Mouse (Mus musculus) cerebellum, postnatal 10 days (tissue): Measurements from ENCODE around the gene Tmem163.

Source experiments
- DNase-seq, 2 experiments: peaks; one replicate each; pipeline ENCODE4 v3.0.0; 2021; ENCODE audit warnings: mixed read lengths in 2 of 2

The Tmem163 gene

DNA sequence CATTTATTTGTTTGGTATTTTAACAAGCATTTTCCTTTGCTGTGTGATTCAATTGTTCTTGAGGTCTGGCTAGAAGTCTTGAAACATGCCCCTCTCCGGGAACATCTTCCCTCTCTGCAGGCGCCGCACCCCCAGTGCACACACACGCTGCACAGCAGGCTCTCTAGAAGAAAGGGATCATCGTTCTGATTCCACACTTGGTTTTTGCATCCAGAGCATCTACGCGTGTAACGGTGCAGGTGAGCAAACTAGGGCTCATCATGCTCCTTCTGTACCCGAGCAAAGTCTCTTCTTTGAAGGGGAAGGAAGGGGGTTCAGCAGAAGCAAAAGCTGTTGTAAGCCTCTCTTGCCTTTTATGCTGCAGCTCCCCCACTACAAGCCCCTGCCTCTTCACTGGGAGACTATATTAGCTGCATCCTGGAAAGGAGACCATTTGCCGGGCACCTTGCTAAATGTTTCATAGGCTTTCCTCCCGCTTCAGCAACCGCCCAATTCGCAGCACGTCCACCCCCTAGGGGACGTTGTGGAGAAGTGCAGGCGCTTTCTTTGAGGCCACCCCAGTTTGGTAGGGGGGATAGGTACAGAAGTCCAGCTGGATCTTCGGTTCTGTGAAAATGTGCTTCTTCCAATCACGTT is at the start of gene Tmem163:
Gene Tmem163 (minus strand): TSS at position 51 of the 636 bp plus-strand sequence.
- DNase-seq, result peak; percentile 77 to 85

DNA sequence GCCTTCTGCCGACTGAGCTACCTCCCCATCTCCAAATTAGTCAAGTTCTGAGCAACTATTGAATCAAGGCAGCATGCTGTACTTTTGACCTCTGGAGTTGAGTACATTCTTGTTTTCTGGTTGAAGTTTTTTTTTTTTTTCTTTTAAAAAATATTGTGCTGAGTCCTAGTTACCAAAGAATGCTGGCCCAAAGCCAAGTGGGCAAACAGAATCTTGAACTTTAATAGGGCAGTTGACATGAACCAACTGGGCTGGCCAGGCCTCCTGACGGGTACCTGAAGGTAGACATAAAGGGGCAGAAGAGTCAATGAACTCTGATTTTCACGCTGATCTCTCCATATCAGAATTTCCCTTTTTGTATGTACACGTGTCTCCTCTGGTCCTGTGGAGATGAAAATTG is 49.7 kb upstream of the Tmem163 start, which contains the start of gene Acmsd:
Gene Acmsd (plus strand): TSS at position 318 of the 400 bp plus-strand sequence.
- DNase-seq, result peak; percentile 5 to 8

DNA sequence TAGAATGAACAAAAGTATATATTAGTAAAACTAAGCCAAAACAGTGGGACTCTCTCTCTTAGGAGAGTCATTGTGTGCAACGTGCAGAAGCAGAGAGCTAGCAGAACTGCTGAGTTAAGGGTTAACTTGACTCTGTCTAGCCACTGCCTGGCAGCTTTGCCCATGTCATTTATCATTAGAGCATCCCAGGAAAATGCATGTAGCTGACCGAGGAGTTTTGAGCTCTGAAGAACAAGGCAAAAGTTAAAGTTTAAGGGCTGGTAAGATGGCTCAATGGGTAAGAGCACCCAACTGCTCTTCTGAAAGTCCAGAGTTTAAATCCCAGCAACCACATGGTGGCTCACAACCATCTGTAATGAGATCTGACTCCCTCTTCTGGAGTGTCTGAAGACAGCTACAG is 44.2 kb upstream of the Tmem163 start:
- DNase-seq, result no peak

DNA sequence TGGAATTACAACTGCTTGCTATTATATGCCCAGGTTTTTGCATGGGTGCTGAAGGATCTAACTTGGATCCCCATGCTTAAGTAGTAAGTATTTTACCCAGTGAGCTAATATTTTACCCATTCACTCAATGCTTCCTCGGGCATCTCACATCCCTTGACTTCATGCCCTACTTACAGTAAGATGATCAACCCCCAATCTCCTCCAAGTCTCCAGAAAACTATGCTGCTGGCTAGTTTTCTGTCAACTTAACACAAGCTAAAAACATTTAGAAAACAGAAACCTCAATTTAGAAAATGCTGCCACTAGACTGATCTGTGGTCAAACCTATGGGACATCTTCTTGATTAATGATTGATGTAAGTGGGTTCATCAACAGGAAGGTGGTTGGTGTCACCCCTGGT is 38.9 kb upstream of the Tmem163 start:
- DNase-seq, result no peak

DNA sequence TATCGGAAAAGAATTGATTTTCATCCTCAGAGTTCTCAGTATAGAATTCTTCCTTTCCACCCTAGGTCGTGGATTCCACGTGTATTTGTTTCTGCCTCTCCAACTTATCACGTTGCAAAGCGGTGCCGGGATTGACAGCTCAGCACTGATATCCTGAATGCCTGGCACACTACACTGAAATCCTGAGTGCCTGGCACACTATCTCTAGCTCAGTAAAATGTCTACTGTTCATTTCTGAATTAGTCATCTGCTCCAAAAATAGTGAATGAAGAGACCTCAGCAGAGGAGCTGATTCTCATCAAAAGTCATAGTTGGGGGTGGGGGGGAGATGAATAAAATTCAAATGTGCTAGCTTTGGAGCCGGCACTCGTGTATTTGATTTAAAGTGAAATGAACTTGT is 37.1 kb upstream of the Tmem163 start:
- no peak for DNase-seq

DNA sequence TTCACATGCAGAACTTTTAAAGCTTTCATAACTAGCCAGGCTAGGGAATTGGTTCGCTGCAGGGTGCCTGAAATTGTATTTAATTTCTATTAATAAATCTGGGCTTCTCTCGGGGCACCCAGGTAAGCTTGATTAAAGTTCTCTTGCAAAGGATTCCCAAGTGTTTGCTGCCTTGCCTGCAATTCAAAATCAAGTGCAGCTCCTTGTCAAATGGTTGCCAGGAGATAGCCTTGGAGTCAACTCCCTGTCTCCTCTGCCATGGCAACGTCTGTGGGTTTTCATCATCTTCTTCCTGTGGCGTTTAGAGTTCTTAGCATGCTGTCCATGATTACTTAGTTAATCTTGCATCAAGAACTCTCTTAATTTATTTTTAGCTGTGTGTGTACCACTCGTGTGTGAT is 26.9 kb upstream of the Tmem163 start:
- DNase-seq, result no peak

DNA sequence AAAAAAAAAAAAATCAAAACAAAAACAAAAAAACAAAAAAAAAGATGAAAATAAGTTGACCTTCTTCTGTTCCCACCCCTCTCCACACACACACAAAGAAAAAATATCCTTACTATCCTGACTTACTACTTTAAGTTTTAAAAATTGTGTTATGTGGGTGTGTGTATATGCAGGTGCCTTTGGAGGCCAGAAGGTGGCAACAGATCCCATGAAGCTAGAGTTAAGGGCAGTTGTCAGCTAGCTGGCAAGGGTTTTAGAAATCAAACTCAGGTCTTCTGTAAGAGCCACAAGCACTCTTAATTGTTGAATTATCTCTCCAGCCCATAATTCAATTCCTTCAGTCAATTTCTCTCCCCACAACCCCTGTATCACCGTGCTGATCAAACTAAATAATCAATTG is 22.8 kb upstream of the Tmem163 start:
- no peak for DNase-seq

DNA sequence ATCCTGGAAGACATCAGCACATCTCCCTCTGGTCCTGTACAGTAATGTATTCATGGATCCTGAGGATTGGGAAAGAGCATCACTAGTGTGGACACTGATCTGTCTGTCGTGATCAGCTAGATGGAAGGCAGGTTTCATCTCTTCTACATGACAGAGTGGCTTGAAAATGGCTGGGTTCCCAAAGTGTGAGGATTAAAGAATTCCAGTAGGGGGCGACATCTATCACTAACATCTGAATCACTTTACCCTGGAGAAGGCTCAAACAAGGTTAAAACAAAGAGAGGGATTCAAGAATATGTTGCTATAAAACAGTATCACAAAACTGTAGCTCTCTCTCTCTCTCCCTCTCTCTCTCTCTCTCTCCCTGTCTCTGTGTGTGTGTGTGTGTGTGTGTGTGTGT is 17.2 kb upstream of the Tmem163 start:
- DNase-seq, result peak; percentile 23 to 63

DNA sequence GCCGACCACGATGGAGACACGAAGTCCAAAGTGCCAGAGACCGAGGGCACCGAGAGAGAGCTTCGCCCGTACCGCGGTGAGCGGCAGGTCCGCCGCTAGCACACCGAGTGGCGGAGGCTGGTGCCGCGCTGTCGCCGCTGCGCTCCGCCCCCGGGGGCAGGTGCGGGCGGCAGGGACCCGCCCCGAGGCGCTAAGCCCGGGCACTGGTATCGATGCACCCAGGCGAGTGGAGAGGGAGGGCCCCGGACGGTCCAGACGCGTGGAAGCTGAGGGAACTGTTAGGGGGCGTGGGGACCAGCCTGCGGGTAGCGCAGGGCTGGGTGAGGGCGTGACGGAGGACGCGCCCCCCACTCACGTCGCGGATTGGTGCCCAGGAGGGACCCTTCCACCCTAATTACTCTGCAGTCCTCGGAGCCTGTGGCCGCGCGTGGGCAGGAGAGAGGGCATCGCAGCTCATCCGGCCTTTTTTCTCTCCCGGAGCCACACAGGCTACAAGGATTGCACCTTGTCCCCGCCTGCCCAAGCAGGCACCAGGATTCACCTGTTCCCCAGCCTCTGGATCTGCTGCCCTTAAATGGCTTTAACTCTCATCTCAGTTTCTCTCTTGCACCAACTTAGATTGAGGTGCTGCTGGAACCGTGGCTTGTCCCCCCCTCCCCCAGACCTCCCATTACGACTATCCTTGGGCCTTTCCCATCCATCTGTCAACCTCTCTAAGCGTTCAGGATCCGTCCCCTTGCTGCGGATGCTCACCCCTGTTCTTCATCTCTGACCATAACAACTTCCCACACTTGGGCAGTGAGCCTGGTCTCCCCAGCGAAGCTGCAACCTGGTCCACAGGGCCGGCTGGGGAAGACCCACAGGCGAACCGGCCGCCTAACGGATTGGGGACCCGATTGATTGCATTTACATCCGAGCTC is 1.4 kb downstream of the Tmem163 start:
- peak; percentile 63 to 64 for DNase-seq

DNA sequence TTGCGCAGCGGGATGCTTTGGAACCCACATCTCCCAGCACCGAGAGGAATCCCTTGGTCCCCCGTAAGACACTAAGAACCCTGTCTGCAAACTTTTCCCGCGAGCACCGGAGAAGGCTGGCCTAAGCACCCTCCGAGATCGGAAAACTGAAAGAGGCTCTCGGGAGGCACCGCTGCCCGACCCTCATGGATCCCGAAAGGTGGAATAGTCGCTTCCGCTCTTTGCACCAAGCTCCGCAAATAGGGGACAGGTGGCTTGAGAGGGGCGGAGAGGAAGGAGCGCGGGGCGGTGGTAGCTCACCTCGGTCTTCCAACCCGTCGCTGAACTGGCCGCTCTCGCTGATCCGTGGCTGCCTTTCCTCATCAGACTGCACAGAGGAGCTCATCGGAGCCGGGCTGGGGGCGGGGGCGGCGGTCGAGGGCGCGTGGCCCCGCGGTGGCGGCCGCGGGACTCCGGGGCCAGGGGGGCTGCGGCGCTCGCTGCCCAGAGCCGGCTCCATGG is 2.2 kb downstream of the Tmem163 start:
- peak; percentile 62 to 74 for DNase-seq

DNA sequence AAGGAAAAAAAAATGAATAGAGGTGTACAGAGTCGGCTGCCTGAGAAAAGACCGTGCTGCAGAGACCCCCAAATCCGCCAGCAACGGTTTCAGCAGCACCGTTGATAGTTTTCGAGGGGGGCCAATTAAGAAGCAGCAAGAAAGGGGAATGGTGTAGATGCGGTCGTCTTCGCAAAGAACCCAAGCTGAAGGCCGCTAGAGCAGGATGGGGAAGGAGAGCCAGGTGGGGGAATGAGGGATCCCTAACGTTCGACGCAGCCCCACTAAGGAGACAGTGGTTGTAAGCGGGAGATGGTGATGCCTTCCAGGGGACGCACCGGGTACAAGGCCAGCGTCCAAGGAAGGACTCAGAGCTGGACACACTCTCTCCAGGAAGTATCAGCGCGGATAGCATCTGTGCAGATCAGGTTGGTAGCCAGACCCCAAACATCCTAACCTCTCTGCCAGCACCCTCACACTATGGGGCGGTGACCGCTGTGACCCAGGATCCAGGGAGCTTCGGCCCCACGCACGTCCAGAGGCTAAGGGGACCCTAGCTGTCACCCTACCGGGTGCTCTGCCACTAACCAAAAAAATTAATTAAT is 2.7 kb downstream of the Tmem163 start:
- DNase-seq, result peak; percentile 36 to 42

DNA sequence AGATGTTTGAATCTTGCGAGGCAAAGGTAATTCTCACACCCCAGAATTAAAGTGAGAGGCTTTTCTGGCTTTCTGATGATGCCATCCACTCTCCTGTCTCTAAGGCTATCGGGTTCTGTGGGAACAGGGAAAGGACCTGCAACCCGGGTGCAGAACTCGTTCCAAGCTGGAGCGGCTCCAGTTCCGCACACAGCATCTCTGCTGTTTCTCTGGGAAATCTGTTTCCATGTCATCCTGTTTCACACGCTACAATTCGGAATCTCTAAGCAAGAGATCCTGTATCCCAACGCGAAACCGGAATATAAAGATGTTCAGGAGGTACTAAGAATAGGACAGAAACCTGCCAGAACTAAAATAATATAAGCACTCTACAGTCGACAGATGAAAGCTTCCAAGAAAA is 3.2 kb downstream of the Tmem163 start:
- peak; percentile 86 for DNase-seq

DNA sequence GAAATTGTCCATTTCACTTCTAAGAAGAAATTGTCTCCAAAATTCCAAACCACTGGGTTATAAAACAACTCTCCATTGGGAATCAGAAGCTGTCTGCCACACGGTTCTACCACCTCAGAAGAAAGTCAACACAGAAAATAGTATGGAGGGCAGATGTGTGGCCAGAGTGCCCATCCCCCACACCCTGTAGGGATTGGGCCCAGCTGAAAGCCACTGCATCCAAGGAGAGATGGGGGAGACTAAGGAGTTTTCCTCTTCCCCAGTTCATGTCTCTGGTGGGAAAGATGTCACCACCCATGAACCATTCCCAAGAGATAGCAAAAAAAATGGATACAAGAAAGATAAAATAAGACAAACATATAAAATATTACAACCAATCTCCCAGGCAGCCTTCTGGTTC is 4.1 kb downstream of the Tmem163 start:
- peak in 1 of 2 experiments; percentile 14 for DNase-seq

DNA sequence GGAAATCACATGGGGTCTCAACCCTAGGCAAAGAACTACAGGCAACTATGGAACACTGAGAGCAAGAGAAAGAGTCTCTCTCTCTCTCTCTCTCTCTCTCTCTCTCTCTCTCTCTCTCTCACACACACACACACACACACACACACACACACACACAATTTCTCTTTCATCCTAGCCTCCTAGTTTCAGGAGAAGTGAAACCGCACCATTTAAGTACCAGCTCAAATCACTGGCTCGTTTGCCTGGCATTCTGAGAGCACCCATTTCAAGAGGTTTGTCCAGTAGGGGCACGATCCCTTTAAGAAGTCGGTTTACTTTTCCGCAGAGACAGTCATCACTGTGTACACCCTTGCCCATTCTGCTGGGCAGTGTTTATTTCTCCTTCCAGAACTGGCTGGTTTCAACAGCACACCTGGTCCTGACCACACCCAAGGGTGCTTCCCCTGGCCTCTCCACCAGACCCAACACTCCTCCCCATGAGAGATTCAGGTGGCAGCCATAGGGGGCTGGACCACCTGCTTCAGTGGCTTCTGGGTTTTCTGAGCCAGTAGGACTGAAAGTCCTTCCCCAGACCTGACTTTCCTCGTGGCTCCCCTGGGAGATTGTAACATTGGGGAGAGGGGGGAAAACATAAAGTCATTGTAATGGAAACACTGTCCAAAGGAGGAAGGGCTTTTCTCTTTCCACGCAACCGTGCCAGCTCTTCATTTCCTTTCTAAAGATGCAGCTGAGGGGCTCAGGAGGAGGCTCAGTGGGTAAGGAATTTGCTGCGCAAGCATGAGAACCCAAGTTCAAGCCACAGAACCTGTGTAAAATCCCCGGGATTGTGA is 5.9 kb downstream of the Tmem163 start:
- no peak for DNase-seq

DNA sequence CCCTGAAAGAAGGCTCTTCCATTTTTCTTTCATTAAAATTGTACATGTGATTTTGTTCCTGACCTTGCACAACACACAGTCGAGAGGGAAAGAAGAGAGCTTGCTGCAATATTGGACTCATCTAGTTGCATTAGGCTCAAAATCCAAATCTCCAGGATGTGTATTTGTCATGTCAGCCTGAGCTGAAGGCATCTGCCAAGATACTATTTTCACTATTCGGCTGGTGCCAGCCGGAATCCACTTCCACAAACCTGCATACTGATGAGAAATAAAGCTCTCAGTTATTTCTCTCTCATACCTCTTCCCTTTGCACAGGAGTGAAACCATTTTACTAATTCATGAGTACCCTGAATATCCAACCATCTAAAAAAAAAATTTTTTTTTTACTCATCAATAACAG is 11.2 kb downstream of the Tmem163 start:
- peak; percentile 21 to 35 for DNase-seq

DNA sequence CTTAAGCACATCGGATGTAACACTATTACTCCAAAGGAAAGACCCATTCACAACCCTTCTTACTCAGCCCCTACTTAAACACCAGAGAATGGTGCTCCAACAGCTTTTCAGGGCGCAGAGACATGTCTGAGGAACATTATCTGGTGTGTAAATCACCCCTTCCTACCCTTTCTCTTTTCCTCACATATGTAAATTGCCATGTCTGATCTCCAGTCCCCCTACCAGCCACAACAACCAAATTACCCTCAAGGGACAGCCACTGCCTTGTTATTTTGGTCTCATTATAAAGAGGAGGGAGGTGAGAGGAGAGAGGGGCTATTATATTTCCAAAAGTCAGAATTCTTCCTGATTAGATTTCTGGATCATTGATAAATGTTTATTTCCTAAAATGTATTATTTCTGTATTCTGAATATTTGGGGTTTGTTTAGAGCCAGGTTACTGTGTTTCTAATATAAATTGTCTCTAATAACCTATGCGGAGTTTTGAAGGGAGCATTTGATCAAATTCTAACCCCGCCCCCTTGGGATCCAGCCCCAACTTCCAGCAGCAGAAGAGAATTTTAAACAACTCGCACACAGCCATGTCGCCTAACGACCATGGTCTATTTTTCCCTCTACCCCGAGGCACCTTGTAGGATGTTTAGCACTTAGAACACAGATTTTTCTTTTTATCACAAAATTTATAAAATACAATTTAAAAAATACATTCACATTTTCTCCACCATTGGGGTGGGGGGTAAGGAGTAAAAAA is 12.1 kb downstream of the Tmem163 start:
- no peak for DNase-seq

DNA sequence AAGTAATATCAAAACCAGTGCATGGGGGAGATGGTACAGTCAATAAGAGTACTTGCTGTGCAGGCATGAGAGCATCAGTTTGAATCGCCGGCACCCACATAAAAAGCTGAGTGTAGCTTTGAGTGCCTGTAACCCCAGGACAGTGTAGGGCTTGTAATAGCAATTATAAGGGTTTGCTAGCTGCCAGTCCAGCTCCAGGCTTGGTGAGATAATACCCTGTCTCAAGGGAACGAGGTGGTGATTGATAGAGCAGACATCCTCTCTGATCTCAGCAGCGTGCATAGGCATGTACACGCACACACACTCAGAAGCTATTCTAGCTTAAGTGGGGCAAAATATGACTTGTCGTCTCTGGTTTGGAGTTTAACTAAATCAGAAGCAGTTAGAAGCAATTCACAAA is 13.1 kb downstream of the Tmem163 start:
- no peak for DNase-seq

DNA sequence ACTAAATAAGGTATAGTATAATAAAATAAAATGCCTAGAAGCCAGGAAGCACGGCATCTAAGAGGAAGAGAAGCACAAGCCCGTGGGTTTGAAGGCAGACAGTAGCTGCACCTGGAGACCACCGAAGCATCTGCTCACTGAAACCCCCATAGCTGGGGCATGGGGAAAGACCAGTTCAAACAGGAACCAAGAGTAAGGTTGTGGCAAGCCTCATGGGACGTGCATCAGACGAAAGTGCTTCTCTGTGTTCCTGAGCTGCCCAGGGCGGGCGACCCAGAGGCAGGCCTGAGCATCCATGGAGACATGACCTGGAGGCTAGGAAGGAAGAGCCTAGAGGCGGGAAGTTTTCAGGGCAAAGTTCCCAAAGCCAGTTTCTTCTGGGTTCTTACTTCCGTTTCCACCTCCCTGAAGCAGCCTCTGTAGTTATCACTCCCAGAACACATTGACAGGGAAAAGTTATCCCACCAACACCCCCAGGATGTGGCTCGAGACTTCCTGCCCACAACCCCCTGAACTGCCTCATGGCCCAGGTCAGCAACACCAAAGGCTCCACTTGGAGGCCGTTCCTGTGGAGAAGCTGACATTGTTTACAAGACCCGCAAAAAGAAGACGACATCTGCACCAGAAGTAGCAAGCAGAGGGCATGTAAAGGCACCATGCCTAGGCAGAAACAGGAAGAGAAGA is 16.8 kb downstream of the Tmem163 start:
- DNase-seq, result no peak

DNA sequence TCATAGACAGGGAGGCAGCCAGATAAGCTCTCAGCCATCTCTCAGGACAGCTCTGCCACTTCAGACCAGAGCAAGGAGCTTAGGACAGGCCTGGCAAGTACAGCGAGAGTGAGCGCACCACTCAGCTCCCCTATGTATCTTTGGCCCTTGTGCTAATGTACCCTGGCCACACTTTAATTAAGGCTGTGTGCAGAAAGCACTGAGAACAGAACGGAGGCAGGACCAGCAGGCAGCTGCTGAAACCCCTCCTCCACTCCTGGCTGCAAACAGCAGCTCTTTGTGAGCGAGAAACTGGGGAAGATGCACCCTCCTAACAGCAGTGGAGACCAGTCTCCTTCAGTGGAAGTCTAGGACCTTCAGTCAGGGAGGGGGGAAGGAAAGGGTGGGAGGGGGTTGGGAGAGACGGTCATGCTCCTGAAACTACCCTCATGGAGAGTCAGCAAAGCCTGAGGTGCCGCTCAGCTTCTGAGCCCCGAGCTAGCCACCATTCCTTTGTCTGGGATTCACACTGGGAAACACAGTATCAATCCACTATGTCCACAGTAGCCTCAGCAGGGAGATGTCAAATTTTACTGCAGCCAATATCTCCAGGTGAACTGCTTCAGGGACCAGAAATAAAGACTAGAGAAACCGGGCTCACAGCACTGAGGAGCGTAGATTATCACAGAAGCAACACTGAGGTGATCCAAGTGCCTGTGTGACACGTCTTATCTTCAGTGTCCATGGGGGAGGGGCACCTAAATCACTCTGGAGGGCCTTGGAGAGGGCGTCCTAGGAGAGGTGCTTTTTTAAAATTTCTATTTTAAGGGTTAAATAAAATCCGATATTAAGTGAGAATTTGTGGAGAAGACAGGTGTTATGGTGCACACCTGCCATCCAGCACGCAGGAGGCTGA is 18.0 kb downstream of the Tmem163 start:
- DNase-seq, result peak in 1 of 2 experiments; percentile 27

DNA sequence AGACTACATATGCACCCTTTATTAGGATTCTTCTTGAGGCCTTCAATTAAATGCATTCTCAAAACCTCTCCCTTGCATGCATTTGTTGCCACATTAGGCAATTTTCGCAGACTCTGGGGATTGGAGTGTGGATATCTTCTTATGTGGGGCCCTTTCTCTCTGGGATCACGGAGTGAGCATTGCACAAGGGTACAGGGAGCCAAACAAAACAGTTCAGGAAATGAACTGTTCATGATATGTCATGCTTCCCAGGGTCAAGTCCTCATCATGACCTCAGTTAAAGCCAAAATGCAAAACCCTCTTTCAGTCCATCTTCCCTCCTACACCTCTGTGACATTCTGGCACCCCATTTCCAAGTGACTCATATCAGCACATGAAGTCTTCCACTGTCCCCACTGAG is 27.8 kb downstream of the Tmem163 start:
- DNase-seq, result no peak
